Mouse (Mus musculus) bone marrow, adult 2 months (tissue): ENCODE measurements at regions not wholly inside any gene's neighbourhood (a gene's known extent, or its start where the extent isn't known, plus 50 kb on each side); places are given as distances from the start of the nearest gene placed in this dataset.

ENCODE experiments used
- CTCF ChIP-seq: fragments of 200-500 bp; IDR thresholded peaks from 2 replicates; pipeline ENCODE4 v1.5.1; 2011; ENCODE audit warnings: low read length, control low read depth; ENCODE audit not compliant: control insufficient read depth, insufficient read depth
- POLR2A ChIP-seq: fragments of 200-500 bp; IDR thresholded peaks from 2 replicates; pipeline ENCODE4 v1.6.1; 2011; ENCODE audit warnings: low read depth, mild to moderate bottlenecking, control low read depth, low read length, borderline replicate concordance; ENCODE audit not compliant: control insufficient read depth

DNA sequence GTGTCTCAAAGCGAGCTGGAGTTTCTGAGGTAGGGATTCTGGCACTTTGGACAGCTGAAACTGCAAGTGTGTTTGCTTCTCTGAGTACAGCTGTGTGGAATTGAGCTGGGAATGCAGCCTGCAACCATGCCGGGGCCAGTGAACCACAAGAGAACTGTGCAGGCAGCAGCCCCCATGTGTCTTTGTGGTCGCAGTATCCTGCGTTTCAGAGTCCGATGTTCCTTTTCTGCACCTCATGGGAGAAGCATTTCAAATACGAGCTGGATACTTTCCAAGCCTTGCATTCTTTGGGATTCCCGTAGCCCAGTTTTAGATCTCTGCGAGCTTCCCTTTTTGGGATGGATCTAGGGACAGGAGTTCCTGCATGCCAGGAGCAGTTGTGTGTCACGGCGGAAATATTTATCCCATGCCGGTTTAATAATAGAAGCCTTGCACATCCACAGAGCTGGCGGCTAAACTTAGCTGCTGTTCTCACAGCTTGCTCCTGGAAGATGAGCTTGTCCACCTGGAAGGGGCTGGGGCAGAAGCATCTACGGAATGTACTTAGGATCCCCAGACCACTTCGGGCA lies 233.3 kb downstream of the Gadd45g start:
- TF ChIP-seq CTCF: no peak
- no peak for TF ChIP-seq POLR2A
